Comparison of ENCODE assay signal across 8 mouse cellular contexts in the genomic region with DNA sequence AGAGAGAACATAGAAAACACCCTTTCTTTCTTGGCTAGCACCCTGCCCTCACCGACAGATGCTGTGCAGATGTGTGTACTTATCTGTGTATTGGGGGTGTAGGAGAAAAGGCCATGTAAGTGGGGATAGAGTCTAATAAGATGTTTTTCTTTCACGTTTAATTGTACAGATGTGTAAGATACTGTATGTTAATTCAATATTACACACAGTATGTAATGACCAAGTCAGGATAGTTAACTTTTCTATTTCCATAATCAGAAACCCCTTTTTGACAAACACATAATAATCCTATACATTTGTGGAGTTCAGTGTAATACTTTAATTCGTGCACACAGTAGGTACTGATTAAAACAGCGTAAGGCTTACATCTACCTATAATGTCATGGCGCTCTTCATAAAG. TPM values are rescaled to one million over a fixed set of nuclear protein-coding genes. Genes with fewer than 3 reads are reported as not detected.
DNase-seq lines count a peak whose midpoint lies in the region; ATAC-seq and TF ChIP-seq lines count a peak whose summit lies in the region.

Adra2a (plus strand) TSS at position 301 of the 400 bp plus-strand sequence.

- no peak for TF ChIP-seq POLR2A in kidney, adult 2 months (IDR thresholded peaks at IDR 0.05; ENCODE audit: low read depth, low read length)

- H3K4me1 ChIP-seq in kidney, adult 2 months (ENCODE audit: control insufficient read depth, insufficient read depth, low read length), result 0 out of 2 replicates have a peak, but pooled peaks cover 6% of the 10 kb centered on the region
- H3K4me1 ChIP-seq in brown adipose tissue, adult 24 weeks (ENCODE audit: control insufficient read depth, insufficient read depth, insufficient read length, low read length), result 0 out of 2 replicates have a peak, but pooled peaks cover 9% of the 10 kb centered on the region
- 0 out of 2 replicates have a peak, but pooled peaks cover 6% of the 10 kb centered on the region for H3K4me1 ChIP-seq in hindbrain, postnatal 0 days (ENCODE audit: insufficient read depth, low read length)
- H3K4me1 ChIP-seq in midbrain, embryonic 10.5 days, result peaks cover 47% of the 10 kb centered on the region

- peak within 1 kb of the TSS; percentile 60 for H3K9ac ChIP-seq in hindbrain, postnatal 0 days (replicated peaks; ENCODE audit: low read length)

- H3K4me2 ChIP-seq in hindbrain, postnatal 0 days (ENCODE audit: low read depth, low read length), result peak within 1 kb of the TSS; percentile 98

- no peaks in the 10 kb centered on the region for H3K36me3 ChIP-seq in kidney, adult 2 months (ENCODE audit: control insufficient read depth, insufficient read depth, low read length)
- no peaks in the 10 kb centered on the region for H3K36me3 ChIP-seq in hindbrain, postnatal 0 days (ENCODE audit: insufficient read depth, low read length)
- no peaks in the 10 kb centered on the region for H3K36me3 ChIP-seq in midbrain, embryonic 10.5 days

- no peaks in the 10 kb centered on the region for H3K9me3 ChIP-seq in hindbrain, postnatal 0 days (ENCODE audit: low read length)
- H3K9me3 ChIP-seq in midbrain, embryonic 10.5 days (replicated peaks), result no peaks in the 10 kb centered on the region

- no peak within 1 kb of the TSS for H3K27ac ChIP-seq in kidney, adult 2 months (ENCODE audit: insufficient read depth, low read depth, low read length)
- H3K27ac ChIP-seq in brown adipose tissue, adult 24 weeks (replicated peaks; ENCODE audit: low read depth, low read length), result no peak within 1 kb of the TSS
- H3K27ac ChIP-seq in hindbrain, postnatal 0 days, result peak within 1 kb of the TSS; percentile 67
- H3K27ac ChIP-seq in midbrain, embryonic 10.5 days (replicated peaks), result peak within 1 kb of the TSS; percentile 74

- no peak for DNase-seq in kidney, adult 2 months
- DNase-seq in kidney, postnatal 14 days, result no peak
- no peak for DNase-seq in hindbrain, postnatal 0 days (ENCODE audit: low spot score)
- no peak for DNase-seq in midbrain, embryonic 10.5 days (ENCODE audit: low spot score)
- no peak for DNase-seq in gastrocnemius, postnatal 10 days
- no peak for DNase-seq in retina, postnatal 1 day

- no peak for ATAC-seq in hindbrain, postnatal 0 days
- no peak for ATAC-seq in granulocyte monocyte progenitor cell, adult 5-6 weeks (replicated peaks; ENCODE audit: poor library complexity, severe bottlenecking)

- 74% methylated on average over 5 of the region's 5 CpGs for WGBS in kidney, adult 2 months
- 77% methylated on average over 5 of the region's 5 CpGs for WGBS in hindbrain, postnatal 0 days
- WGBS in midbrain, embryonic 10.5 days, result 75% methylated on average over 5 of the region's 5 CpGs

- no peak for TF ChIP-seq CTCF in kidney, adult 2 months (conservative IDR thresholded peaks at IDR 0.05; ENCODE audit: insufficient read depth, insufficient read length, low read depth, low read length)
- no peak for TF ChIP-seq CTCF in hindbrain, postnatal 0 days (IDR thresholded peaks at IDR 0.05; ENCODE audit: low read depth)

- H3K4me3 ChIP-seq in kidney, adult 2 months (ENCODE audit: insufficient read depth, low read depth, low read length), result peak within 1 kb of the TSS; percentile 57
- H3K4me3 ChIP-seq in brown adipose tissue, adult 24 weeks (ENCODE audit: insufficient read depth, low read depth, low read length), result peak within 1 kb of the TSS; percentile 52
- peak within 1 kb of the TSS; percentile 64 for H3K4me3 ChIP-seq in hindbrain, postnatal 0 days (ENCODE audit: low read length)
- peak within 1 kb of the TSS; percentile 65 for H3K4me3 ChIP-seq in midbrain, embryonic 10.5 days

- H3K27me3 ChIP-seq in kidney, adult 2 months (replicated peaks; ENCODE audit: control insufficient read depth, insufficient read depth, low read length), result peaks cover 2% of the 10 kb centered on the region; the same call in 1 of the 2 replicates
- H3K27me3 ChIP-seq in hindbrain, postnatal 0 days (ENCODE audit: insufficient read depth, low read length), result peaks cover 6% of the 10 kb centered on the region; the same call in 1 of the 2 replicates
- H3K27me3 ChIP-seq in midbrain, embryonic 10.5 days (ENCODE audit: low read depth, poor library complexity, severe bottlenecking), result peaks cover 51% of the 10 kb centered on the region

RNA-seq across cellular contexts. Expression of gene Adra2a, which starts in this region (rescaled TPM):
- 1.8 TPM in 2 replicates for polyA plus RNA-seq in kidney, adult 2 months (2012; rRNA removed)
- polyA plus RNA-seq in brown adipose tissue, adult 24 weeks (2012; ENCODE audit: insufficient read depth, insufficient read length, missing spikeins), result not detected in 2 replicates
- 34.4 and 35.3 TPM in 2 replicates for total RNA-seq in hindbrain, postnatal 0 days (2014; rRNA removed)
- polyA plus RNA-seq in hindbrain, postnatal 0 days (2015; fragmentation: Nextera tagmentation; extraction: Ambion mirVana), result 3.8 and 4.2 TPM in 2 replicates
- polyA plus RNA-seq in midbrain, embryonic 10.5 days (2016; fragmentation: Nextera tagmentation; extraction: Ambion mirVana), result 0.62 and 0.71 TPM in 2 replicates
- total RNA-seq in gastrocnemius, postnatal 10 days (2021), result 1 to 10 TPM in 1 of 2 experiments, under 1 TPM in 1; 0.94 to 1.3 TPM
- total RNA-seq in granulocyte monocyte progenitor cell, adult 5-6 weeks (2014; fragmentation: Nextera tagmentation), result not detected in 2 replicates
- total RNA-seq in granulocyte monocyte progenitor cell, adult 5-6 weeks (2017), result 0.05 TPM in 1 of 2 replicates, not detected in the other

Comparison
In these comparisons a context has a peak if more than half of its experiments do, and no peak if none do; other contexts are left out.
1. RNA of gene Adra2a (total RNA-seq): 34.4 to 35.3 TPM in hindbrain, postnatal 0 days; 0.94 to 1.3 TPM in gastrocnemius, postnatal 10 days and 0.05 TPM in granulocyte monocyte progenitor cell, adult 5-6 weeks; every median in the first group is over 10 times any median in the second.
2. H3K27ac ChIP-seq: peak in hindbrain, postnatal 0 days (single experiment) and midbrain, embryonic 10.5 days (single experiment); none in kidney, adult 2 months (single experiment) and brown adipose tissue, adult 24 weeks (single experiment).
3. Peak in every context shown above with its lines, with median percentiles within 50 percentile points of each other: H3K4me3 ChIP-seq.